Mouse (Mus musculus) thymus, adult 2 months (tissue): ENCODE measurements around the gene Pck1. TPM values are rescaled to one million over a fixed set of nuclear protein-coding genes. Genes with fewer than 3 reads are reported as not detected.

Source experiments
- DNase-seq: peaks from one replicate; pipeline ENCODE4 v3.0.0; 2021
- H3K27ac ChIP-seq: fragments of 200-500 bp; 2 replicates; pipeline ENCODE4 v1.5.1; 2012; ENCODE audit warnings: low read length, control low read depth; ENCODE audit not compliant: control insufficient read depth, insufficient read depth
- H3K27me3 ChIP-seq: fragments of 200-500 bp; 2 replicates; pipeline ENCODE4 v1.6.1; 2012; ENCODE audit warnings: mild to moderate bottlenecking, low read length, moderate library complexity, mixed read lengths; ENCODE audit not compliant: control insufficient read depth, insufficient read depth
- H3K36me3 ChIP-seq: fragments of 200-500 bp; 2 replicates; pipeline ENCODE4 v1.6.1; 2012; ENCODE audit warnings: mild to moderate bottlenecking, low read length, moderate library complexity; ENCODE audit not compliant: control insufficient read depth, insufficient read depth
- H3K4me1 ChIP-seq: fragments of 200-500 bp; replicated peaks from 2 replicates; pipeline ENCODE4 v1.6.1; 2012; ENCODE audit warnings: low read length; ENCODE audit not compliant: control insufficient read depth, insufficient read depth
- H3K4me3 ChIP-seq: fragments of 200-500 bp; 2 replicates; pipeline ENCODE4 v1.5.1; 2012; ENCODE audit warnings: mild to moderate bottlenecking, low read length, control low read depth, moderate library complexity; ENCODE audit not compliant: control insufficient read depth, insufficient read depth
- CTCF ChIP-seq: fragments of 200-500 bp; IDR thresholded peaks from 2 replicates; pipeline ENCODE4 v1.5.1; 2012; ENCODE audit warnings: mild to moderate bottlenecking, control low read depth, low read length, moderate library complexity, borderline replicate concordance; ENCODE audit not compliant: control insufficient read depth, poor library complexity, insufficient read depth; ENCODE audit errors: extremely low read depth
- POLR2A ChIP-seq: fragments of 200-500 bp; IDR thresholded peaks from 2 replicates; pipeline ENCODE4 v1.6.1; 2012; ENCODE audit warnings: mild to moderate bottlenecking, low read length, control low read depth, moderate library complexity; ENCODE audit not compliant: control insufficient read depth, poor library complexity, insufficient read depth; ENCODE audit errors: extremely low read depth
- WGBS: fragments of 180-500 bp; shearing (Covaris S2); methylation state at CpG from one replicate; pipeline ENCODE4 v1.1.7; 2018; 5-methylcytosine and 5-hydroxymethylcytosine counted together
- polyA plus RNA-seq: library from polyadenylated mRNA; depleted of rRNA; stranded (reverse); fragments of >200 nt; gene quantifications from 2 replicates; pipeline ENCODE4 v1.2.3, GENCODE M21; 2012

Gene Pck1
- polyA plus RNA-seq, 1 experiment = 14.5 TPM

GRCm38 (mm10) chr2:173171956-173172355 lies 19.1 kb downstream of the Pck1 start:
- TF ChIP-seq POLR2A (no peak), CTCF (no peak)
- Histone ChIP-seq H3K4me1 (peaks cover 27% of the 10 kb centered on the region), H3K36me3 (no peaks in the 10 kb centered on the region), H3K27ac (no peak overlapping the region), H3K4me3 (no peak overlapping the region), H3K27me3 (peaks cover 4% of the 10 kb centered on the region; the same call in 1 of the 2 replicates)
- no peak for DNase-seq
- WGBS = 14% methylated on average over 5 of the region's 5 CpGs

DNA sequence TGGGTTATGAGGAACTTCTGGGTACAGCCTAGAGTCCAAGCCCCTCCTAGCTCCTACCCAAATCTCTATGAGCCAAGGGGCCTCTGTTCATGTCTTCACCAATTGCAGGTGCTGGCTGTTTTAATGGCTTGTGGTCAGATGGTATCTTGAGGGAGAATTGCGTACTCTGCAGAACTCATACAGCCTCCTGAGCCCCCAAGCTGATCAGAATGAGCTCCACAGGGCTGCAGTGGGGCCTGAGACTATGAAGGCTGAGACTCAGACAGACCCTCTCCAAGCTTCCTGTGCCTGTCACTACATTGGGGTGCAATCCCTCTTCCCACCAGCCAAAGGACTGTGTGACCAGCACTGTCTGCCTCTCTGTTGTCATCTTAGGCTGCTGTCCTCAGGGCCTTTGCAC lies 19.5 kb downstream of the Pck1 start:
- WGBS = 9% methylated on average over 1 of the region's 1 CpGs
- peaks cover 31% of the 10 kb centered on the region for H3K4me1 ChIP-seq
- no peaks in the 10 kb centered on the region for H3K36me3 ChIP-seq
- H3K27me3 ChIP-seq = peaks cover 4% of the 10 kb centered on the region; the same call in 1 of the 2 replicates
- DNase-seq = no peak
- no peak overlapping the region for H3K4me3 ChIP-seq
- no peak overlapping the region for H3K27ac ChIP-seq
- TF ChIP-seq POLR2A (no peak), CTCF (no peak)

GRCm38 (mm10) chr2:173173008-173173407 lies 20.2 kb downstream of the Pck1 start:
- H3K27me3 ChIP-seq = peaks cover 4% of the 10 kb centered on the region; the same call in 1 of the 2 replicates
- no peaks in the 10 kb centered on the region for H3K36me3 ChIP-seq
- H3K4me3 ChIP-seq = no peak overlapping the region
- WGBS = 20% methylated on average over 2 of the region's 2 CpGs
- DNase-seq = no peak
- no peak overlapping the region for H3K27ac ChIP-seq
- TF ChIP-seq POLR2A (no peak), CTCF (no peak)
- peaks cover 36% of the 10 kb centered on the region for H3K4me1 ChIP-seq

- peaks cover 36% of the 10 kb centered on the region for H3K4me1 ChIP-seq
- H3K4me3 ChIP-seq = no peak overlapping the region
- 29% methylated on average over 22 of the region's 22 CpGs for WGBS
- no peak overlapping the region for H3K27ac ChIP-seq
- H3K36me3 ChIP-seq = no peaks in the 10 kb centered on the region
- H3K27me3 ChIP-seq = peaks cover 4% of the 10 kb centered on the region; the same call in 1 of the 2 replicates
- peak; percentile 40 for DNase-seq
- TF ChIP-seq POLR2A (no peak), CTCF (no peak)
Measured at GRCm38 (mm10) chr2:173173521-173174511, 21.0 kb downstream of the Pck1 start.

- WGBS = 13% methylated on average over 1 of the region's 1 CpGs
- Histone ChIP-seq H3K4me3 (no peak overlapping the region), H3K27ac (no peak overlapping the region)
Measured at GRCm38 (mm10) chr2:173174569-173174968, 21.7 kb downstream of the Pck1 start.

GRCm38 (mm10) chr2:173175703-173176102 lies 22.9 kb downstream of the Pck1 start:
- Histone ChIP-seq H3K27ac (no peak overlapping the region), H3K4me1 (peaks cover 36% of the 10 kb centered on the region), H3K4me3 (no peak overlapping the region), H3K27me3 (peaks cover 4% of the 10 kb centered on the region; the same call in 1 of the 2 replicates), H3K36me3 (no peaks in the 10 kb centered on the region)
- no peak for TF ChIP-seq POLR2A
- no peak for TF ChIP-seq CTCF
- peak; percentile 1 for DNase-seq
- 95% methylated on average over 5 of the region's 5 CpGs for WGBS

More at GRCm38 (mm10) chr2:173174569-173174968, 21.7 kb downstream of the Pck1 start:
- H3K27me3 ChIP-seq = peaks cover 4% of the 10 kb centered on the region; the same call in 1 of the 2 replicates
- DNase-seq = no peak
- H3K4me1 ChIP-seq = peaks cover 36% of the 10 kb centered on the region
- no peaks in the 10 kb centered on the region for H3K36me3 ChIP-seq
- TF ChIP-seq POLR2A = no peak
- no peak for TF ChIP-seq CTCF
